Mouse (Mus musculus) ES-E14 (cell line): ENCODE results near the gene Pcmt1.

ENCODE experiments used
- CHD2 ChIP-seq: IDR thresholded peaks from 2 replicates; pipeline ENCODE4 v1.6.1; 2014; ENCODE audit warnings: mild to moderate bottlenecking, low read depth, low read length, inconsistent platforms
- HCFC1 ChIP-seq: IDR thresholded peaks from 2 replicates; pipeline ENCODE4 v1.6.1; 2012; ENCODE audit warnings: low read length, inconsistent platforms, borderline replicate concordance; ENCODE audit not compliant: insufficient read depth
- MAFK ChIP-seq: IDR thresholded peaks from 2 replicates; pipeline ENCODE4 v1.6.1; 2014; ENCODE audit warnings: mild to moderate bottlenecking, low read depth, low read length, inconsistent platforms; ENCODE audit not compliant: insufficient read depth
- ZC3H11A ChIP-seq: IDR thresholded peaks from 2 replicates; pipeline ENCODE4 v1.6.1; 2012; ENCODE audit warnings: low read depth, mild to moderate bottlenecking, inconsistent platforms, low read length, borderline replicate concordance

DNA sequence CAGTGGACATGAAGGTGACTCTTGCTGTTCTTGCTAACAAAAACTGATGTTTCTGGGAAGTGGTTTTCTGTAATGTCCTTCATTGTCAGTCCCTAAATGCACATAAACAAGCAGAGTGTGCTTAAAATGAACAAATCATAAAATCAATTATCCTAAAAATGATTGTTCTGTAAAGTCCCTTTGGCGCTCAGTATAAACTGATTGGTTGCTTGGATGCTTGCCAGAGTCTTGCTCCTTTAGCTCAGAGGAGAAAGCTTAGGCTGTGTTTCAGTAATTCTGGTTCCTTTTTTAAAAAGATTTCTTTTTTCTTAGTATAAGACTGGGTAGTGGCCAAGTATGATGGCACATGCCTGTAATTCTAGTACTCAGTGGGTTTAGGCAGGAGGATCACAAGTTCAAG is 84.7 kb downstream of the Pcmt1 start:
- TF ChIP-seq MAFK (no peak), CHD2 (no peak), ZC3H11A (no peak), HCFC1 (no peak)
